Mouse (Mus musculus): ENCODE results near the gene Sln. TPM values are rescaled to one million over a fixed set of nuclear protein-coding genes. Genes with fewer than 3 reads are reported as not detected.

The Sln gene
- total RNA-seq, 2 experiments from 2014 or later = 0.94 TPM; not detected in 1

GRCm38 (mm10) chr9:53903215-53903842 is 53.4 kb downstream of the Sln start:
- DNase-seq (ENCODE audit: extremely low spot score in 1 of 2, low spot score in 1 of 2) = no peak

Other genes with a start within 250 kb of the Sln start
- gene Acat1, start 239.8 kb upstream of the Sln start, total RNA-seq (2021) = 10 to 100 TPM; 65.5 to 68.0 TPM
- gene Cul5, start 180.2 kb upstream of the Sln start, total RNA-seq (2021) = 10 to 100 TPM; 59.4 to 63.1 TPM
- 1 to 10 TPM; 1.5 to 2.1 TPM for gene Rab39, start 143.9 kb upstream of the Sln start, total RNA-seq (2021)
- 1 to 10 TPM; 3.7 to 5.2 TPM for gene Slc35f2, start 78.6 kb upstream of the Sln start, total RNA-seq (2021)
- gene Elmod1, start 125.1 kb downstream of the Sln start, total RNA-seq (2021) = 100 to 1,000 TPM; 246 TPM
- gene Tnfaip8l3, start 218.2 kb downstream of the Sln start, total RNA-seq (2021) = 10 to 100 TPM; 27.7 to 29.1 TPM

All from layer of hippocampus, postnatal 25 days (tissue).